Mouse (Mus musculus): Measurements from ENCODE around the gene Tdp1. TPM values are rescaled to one million over a fixed set of nuclear protein-coding genes. Genes with fewer than 3 reads are reported as not detected.

Gene Tdp1
- polyA plus RNA-seq (2014; fragmentation: Nextera tagmentation; extraction: Ambion mirVana): 48.8 and 70.4 TPM in 2 replicates

DNA sequence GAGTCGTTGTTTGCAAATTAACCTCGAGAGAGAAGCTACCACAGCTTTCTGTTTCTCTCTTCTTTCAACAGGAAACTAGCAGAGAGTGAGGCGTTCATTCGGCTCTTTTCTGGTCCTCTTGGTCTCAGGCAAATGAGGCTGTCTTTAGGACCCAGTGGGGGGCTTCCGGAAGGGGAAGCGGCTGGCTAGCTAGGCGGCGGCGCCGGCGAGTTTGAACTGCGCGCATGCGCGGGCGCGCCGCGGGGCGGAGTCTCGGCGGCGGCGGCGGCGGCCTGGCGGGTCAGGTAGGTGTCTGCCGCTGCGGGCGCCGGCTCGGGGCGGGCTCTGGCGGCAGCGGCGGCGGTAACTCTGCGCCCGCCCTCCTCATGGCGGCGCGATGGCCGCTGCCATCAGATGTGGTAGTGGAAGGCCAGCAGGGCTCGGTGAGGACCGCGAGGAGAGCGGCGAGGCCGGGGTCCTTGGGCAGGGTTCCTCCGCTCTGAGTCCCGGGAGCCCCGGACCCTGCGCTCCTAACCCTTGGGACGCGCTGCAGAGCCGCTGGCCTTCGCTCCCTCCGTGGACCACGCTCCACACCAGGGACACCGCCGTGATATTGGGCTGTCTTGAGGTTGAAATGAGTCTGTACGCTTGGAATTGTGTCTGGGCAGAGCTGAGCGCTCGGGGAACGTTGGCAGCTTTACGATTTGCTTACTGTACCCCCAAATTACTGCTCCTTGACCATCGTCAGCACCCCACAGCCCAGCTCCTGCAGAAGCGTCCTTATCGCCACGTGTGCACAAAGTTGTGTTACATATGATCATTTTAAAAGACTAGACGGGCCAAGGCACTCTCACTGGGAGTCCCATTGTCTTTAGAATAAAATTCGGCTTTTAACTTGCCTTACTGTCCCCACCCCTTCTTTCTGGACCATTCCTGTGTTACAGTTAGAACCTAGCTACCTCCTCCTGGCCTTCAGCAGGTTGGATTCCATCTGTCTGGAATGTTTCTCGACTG, at the start of gene Tdp1, which contains the start of gene Efcab11:
Tdp1 (plus strand) TSS at position 249 of the 993 bp plus-strand sequence.
Efcab11 (minus strand) TSS at position 171 of the 993 bp plus-strand sequence.
- no peaks in the 10 kb centered on the region for H3K36me3 ChIP-seq (ENCODE audit: control insufficient read depth, insufficient read depth, low read length)
- peaks cover 10% of the 10 kb centered on the region for H3K4me1 ChIP-seq (ENCODE audit: control insufficient read depth, insufficient read depth, low read length)
- no peaks in the 10 kb centered on the region for H3K27me3 ChIP-seq (ENCODE audit: control insufficient read depth, insufficient read depth, low read length)
- ATAC-seq (ENCODE audit: low FRiP score, low TSS enrichment): peak; percentile 91
- peak within 1 kb of the TSS; percentile 74 for H3K9ac ChIP-seq (ENCODE audit: low read depth, low read length)
- WGBS: 1% methylated on average over 57 of the region's 73 CpGs
- H3K27ac ChIP-seq (ENCODE audit: low read depth, low read length): peak within 1 kb of the TSS; percentile 83
- H3K4me2 ChIP-seq (replicated peaks; ENCODE audit: low read depth, low read length): peak within 1 kb of the TSS; percentile 90
- peak within 1 kb of the TSS; percentile 72 for H3K4me3 ChIP-seq (ENCODE audit: low read length)
- H3K9me3 ChIP-seq (ENCODE audit: control insufficient read depth, low read length): no peaks in the 10 kb centered on the region

DNA sequence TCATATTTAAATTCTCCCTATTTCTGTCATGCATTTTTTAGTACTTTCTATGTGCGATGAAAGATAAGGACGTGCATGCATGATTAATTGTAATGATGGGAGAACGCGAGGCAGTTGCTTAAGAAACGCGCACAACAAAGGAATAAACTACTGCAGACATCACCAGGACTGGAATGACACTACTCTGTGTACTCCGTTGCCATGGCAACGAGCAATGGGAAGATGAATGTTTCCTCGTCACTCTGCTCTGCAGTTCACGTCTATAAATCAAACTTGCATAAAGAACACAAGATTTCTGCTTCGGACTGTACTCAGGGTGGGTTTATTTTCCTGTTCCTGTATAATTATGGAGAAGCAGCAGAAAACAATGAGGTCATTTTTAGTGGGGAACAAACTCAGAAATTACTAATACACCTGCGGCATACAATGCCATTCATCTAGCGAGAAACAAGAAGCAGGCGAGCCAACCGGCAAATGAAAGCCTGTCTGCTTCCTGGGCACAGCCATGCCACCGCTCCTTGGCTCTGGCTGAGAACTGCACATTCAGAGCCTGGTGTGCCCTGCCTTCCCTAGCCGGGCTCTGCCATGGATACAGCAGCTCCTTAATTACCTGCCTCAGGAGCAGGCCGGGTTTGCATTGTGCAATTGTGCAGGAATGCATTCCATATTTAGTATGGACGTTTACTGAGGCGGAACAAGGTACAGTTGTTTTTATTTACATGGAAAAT, 47.7 kb upstream of the Tdp1 start:
- ATAC-seq (ENCODE audit: low FRiP score, low TSS enrichment): peak; percentile 64; the same call in 1 of the 2 replicates

DNA sequence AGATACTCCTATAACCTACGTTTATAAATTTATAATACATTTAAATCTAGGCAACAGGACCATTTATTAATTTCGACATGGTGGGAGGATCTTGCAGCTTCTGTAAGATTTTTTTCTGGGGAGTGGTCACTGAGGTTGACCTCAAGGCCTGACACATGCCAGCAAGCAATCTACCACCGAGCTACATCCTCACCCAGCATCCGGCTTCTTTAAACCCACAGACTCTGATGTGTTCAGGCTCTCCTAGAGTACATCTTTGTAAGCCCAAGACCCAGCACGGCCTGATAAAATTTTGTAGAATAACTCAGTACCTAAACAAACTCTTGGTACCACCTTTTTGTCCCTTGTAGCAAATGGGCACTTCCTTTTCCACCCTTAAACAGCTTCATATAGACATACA, 46.8 kb upstream of the Tdp1 start:
- Histone ChIP-seq H3K27ac (ENCODE audit: low read depth, low read length) (no peak overlapping the region), H3K4me2 (replicated peaks; ENCODE audit: low read depth, low read length) (no peak overlapping the region)

More for the DNA sequence above, 47.7 kb upstream of the Tdp1 start:
- Histone ChIP-seq H3K4me1 (ENCODE audit: control insufficient read depth, insufficient read depth, low read length) (0 out of 2 replicates have a peak, but pooled peaks cover 6% of the 10 kb centered on the region), H3K36me3 (ENCODE audit: control insufficient read depth, insufficient read depth, low read length) (no peaks in the 10 kb centered on the region), H3K27ac (ENCODE audit: low read depth, low read length) (no peak overlapping the region), H3K9ac (ENCODE audit: low read depth, low read length) (no peak overlapping the region), H3K9me3 (ENCODE audit: control insufficient read depth, low read length) (no peaks in the 10 kb centered on the region), H3K4me3 (ENCODE audit: low read length) (no peak overlapping the region), H3K27me3 (ENCODE audit: control insufficient read depth, insufficient read depth, low read length) (no peaks in the 10 kb centered on the region), H3K4me2 (replicated peaks; ENCODE audit: low read depth, low read length) (no peak overlapping the region)
- 61% methylated on average over 20 of the region's 20 CpGs for WGBS

DNA sequence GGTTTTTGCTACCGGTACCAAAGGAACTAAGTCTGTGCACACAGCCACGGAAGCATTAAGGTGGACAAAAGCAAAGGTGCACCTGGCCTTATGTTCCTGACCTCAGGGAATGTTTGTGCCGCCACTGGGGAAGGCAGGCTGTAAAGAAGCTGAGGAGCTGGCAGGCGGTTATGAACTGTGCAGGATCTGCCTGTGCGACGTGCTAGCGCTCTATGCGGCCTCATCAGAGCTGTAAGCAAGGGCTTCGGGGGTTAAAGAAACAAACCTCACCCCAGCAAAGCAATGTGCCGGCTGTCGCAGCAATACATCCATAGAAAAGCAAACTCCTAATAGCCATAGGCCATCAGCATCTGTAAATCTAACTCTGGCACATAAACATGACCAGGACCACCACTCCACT, 46.2 kb upstream of the Tdp1 start:
- H3K9ac ChIP-seq (ENCODE audit: low read depth, low read length): no peak overlapping the region
- 0 out of 2 replicates have a peak, but pooled peaks cover 6% of the 10 kb centered on the region for H3K4me1 ChIP-seq (ENCODE audit: control insufficient read depth, insufficient read depth, low read length)
- no peak overlapping the region for H3K4me2 ChIP-seq (replicated peaks; ENCODE audit: low read depth, low read length)
- 39% methylated on average over 11 of the region's 11 CpGs for WGBS
- no peaks in the 10 kb centered on the region for H3K36me3 ChIP-seq (ENCODE audit: control insufficient read depth, insufficient read depth, low read length)
- H3K27ac ChIP-seq (ENCODE audit: low read depth, low read length): no peak overlapping the region
- no peak for ATAC-seq (ENCODE audit: low FRiP score, low TSS enrichment)
- H3K9me3 ChIP-seq (ENCODE audit: control insufficient read depth, low read length): no peaks in the 10 kb centered on the region
- no peaks in the 10 kb centered on the region for H3K27me3 ChIP-seq (ENCODE audit: control insufficient read depth, insufficient read depth, low read length)
- H3K4me3 ChIP-seq (ENCODE audit: low read length): no peak overlapping the region

More for the DNA sequence above, 46.8 kb upstream of the Tdp1 start:
- ATAC-seq (ENCODE audit: low FRiP score, low TSS enrichment): no peak
- no peak overlapping the region for H3K4me3 ChIP-seq (ENCODE audit: low read length)
- WGBS: 83% methylated on average over 5 of the region's 5 CpGs
- no peaks in the 10 kb centered on the region for H3K36me3 ChIP-seq (ENCODE audit: control insufficient read depth, insufficient read depth, low read length)
- H3K9ac ChIP-seq (ENCODE audit: low read depth, low read length): no peak overlapping the region
- no peaks in the 10 kb centered on the region for H3K27me3 ChIP-seq (ENCODE audit: control insufficient read depth, insufficient read depth, low read length)
- H3K4me1 ChIP-seq (ENCODE audit: control insufficient read depth, insufficient read depth, low read length): 0 out of 2 replicates have a peak, but pooled peaks cover 6% of the 10 kb centered on the region
- H3K9me3 ChIP-seq (ENCODE audit: control insufficient read depth, low read length): no peaks in the 10 kb centered on the region

DNA sequence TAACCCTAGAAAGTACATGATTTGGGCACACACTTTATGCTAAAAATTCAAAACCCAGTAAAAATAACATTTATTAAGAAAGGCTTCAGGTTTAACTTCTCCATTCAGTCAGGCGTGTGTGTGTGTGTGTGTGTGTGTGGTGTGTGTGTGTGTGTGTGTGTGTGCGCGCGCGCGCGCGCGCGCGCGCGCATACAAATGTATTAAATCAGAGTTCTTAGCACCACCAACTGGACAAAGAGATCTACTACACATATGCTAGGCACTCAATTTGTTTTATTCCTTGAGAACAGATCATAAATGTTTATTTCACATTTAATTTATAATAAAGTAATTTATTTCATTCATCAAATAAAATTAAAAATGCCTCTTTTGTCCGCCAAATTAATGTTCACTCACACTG, 45.6 kb upstream of the Tdp1 start:
- Histone ChIP-seq H3K27ac (ENCODE audit: low read depth, low read length) (no peak overlapping the region), H3K4me2 (replicated peaks; ENCODE audit: low read depth, low read length) (no peak overlapping the region), H3K36me3 (ENCODE audit: control insufficient read depth, insufficient read depth, low read length) (no peaks in the 10 kb centered on the region), H3K9ac (ENCODE audit: low read depth, low read length) (no peak overlapping the region), H3K4me1 (ENCODE audit: control insufficient read depth, insufficient read depth, low read length) (0 out of 2 replicates have a peak, but pooled peaks cover 6% of the 10 kb centered on the region), H3K4me3 (ENCODE audit: low read length) (no peak overlapping the region), H3K27me3 (ENCODE audit: control insufficient read depth, insufficient read depth, low read length) (no peaks in the 10 kb centered on the region), H3K9me3 (ENCODE audit: control insufficient read depth, low read length) (no peaks in the 10 kb centered on the region)
- 84% methylated on average over 14 of the region's 14 CpGs for WGBS
- no peak for ATAC-seq (ENCODE audit: low FRiP score, low TSS enrichment)

DNA sequence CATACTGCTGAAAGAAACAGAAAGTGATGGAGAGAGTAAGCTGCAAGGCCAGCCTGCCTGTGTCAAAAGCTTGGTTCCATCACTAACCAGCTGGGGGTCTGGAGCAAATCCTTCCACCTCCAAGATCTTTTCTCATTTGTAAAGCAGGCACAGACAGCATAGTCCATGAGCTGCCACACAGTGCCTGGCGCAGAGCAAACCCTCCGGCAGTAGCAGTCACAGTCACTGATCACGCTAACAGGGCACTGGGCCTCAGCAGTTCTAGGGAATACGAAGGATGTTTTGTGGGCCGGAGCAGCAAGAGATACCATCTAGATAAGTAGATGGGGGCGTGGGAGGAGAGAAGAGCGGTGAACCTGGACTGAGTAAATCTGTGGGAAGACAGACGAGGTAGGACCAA, 39.4 kb upstream of the Tdp1 start:
- H3K9ac ChIP-seq (ENCODE audit: low read depth, low read length): no peak overlapping the region
- H3K4me3 ChIP-seq (ENCODE audit: low read length): no peak overlapping the region
- 49% methylated on average over 8 of the region's 8 CpGs for WGBS
- no peaks in the 10 kb centered on the region for H3K4me1 ChIP-seq (ENCODE audit: control insufficient read depth, insufficient read depth, low read length)
- H3K27ac ChIP-seq (ENCODE audit: low read depth, low read length): no peak overlapping the region
- peak; percentile 49; the same call in 1 of the 2 replicates for ATAC-seq (ENCODE audit: low FRiP score, low TSS enrichment)
- no peaks in the 10 kb centered on the region for H3K27me3 ChIP-seq (ENCODE audit: control insufficient read depth, insufficient read depth, low read length)
- H3K4me2 ChIP-seq (replicated peaks; ENCODE audit: low read depth, low read length): no peak overlapping the region
- H3K9me3 ChIP-seq (ENCODE audit: control insufficient read depth, low read length): no peaks in the 10 kb centered on the region
- no peaks in the 10 kb centered on the region for H3K36me3 ChIP-seq (ENCODE audit: control insufficient read depth, insufficient read depth, low read length)

DNA sequence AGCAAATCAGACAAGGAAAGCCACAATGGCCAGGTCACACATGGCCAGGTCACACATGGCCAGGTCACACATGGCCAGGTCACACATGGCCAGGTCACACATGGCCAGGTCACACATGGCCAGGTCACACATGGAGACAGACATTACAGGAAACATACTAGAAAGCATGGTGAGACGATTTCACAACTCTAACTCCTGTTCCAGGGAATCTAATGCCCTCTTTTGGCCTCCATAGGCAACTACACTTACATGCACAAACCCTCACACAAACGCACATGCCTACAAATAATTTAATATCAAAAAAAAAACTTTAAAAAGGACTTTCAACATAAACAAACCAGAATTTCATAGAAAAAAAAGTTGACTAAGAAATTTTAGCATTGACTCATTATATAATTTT, 34.3 kb upstream of the Tdp1 start:
- Histone ChIP-seq H3K27me3 (ENCODE audit: control insufficient read depth, insufficient read depth, low read length) (no peaks in the 10 kb centered on the region), H3K9me3 (ENCODE audit: control insufficient read depth, low read length) (no peaks in the 10 kb centered on the region), H3K36me3 (ENCODE audit: control insufficient read depth, insufficient read depth, low read length) (no peaks in the 10 kb centered on the region), H3K4me3 (ENCODE audit: low read length) (no peak overlapping the region), H3K4me1 (ENCODE audit: control insufficient read depth, insufficient read depth, low read length) (no peaks in the 10 kb centered on the region), H3K9ac (ENCODE audit: low read depth, low read length) (no peak overlapping the region), H3K4me2 (replicated peaks; ENCODE audit: low read depth, low read length) (no peak overlapping the region), H3K27ac (ENCODE audit: low read depth, low read length) (no peak overlapping the region)
- no peak for ATAC-seq (ENCODE audit: low FRiP score, low TSS enrichment)
- 93% methylated on average over 2 of the region's 2 CpGs for WGBS

DNA sequence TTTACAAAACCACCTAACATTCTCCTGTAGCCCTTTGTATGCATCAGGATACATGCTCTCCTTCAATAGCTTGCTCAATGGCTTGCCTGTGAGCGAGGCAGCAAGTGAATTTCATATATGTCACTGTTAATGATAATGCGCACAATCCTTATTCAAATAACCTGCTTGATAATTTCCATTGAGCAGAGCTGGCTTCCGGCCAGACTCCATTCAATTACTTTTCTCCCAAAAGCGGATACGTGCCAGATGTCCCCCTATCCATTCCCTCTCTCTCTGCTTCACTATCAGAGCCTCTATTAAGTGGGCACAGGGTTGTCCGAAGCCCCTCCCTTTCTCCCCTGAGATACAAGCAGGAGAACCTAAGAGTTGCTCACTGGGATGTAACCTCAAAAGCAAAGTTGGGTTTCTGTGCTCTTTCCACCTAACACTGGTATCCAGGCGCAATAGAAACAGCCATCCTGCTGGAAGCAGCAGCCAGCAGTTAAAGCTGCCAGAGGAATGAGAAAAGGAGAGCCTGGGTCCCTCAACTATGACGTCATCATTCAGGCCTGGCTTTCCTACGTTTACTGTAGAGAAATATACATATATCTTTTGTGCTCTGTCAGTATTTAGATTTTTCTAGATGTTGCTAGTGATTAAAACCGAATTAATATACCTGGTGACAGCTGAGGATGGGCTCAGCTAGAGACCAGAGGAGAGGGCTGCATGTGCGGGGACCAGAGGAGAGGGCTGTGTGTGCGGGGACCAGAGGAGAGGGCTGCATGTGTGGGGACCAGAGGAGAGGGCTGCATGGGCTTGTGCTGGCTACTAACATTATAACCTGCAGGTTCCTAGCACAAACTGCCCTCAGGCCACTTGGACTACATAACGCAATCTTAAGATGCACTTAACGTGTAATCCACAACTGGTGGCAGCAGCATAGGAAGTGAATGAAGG, 30.7 kb upstream of the Tdp1 start:
- ATAC-seq (ENCODE audit: low FRiP score, low TSS enrichment): no peak
- H3K9me3 ChIP-seq (ENCODE audit: control insufficient read depth, low read length): no peaks in the 10 kb centered on the region
- no peaks in the 10 kb centered on the region for H3K4me1 ChIP-seq (ENCODE audit: control insufficient read depth, insufficient read depth, low read length)
- no peaks in the 10 kb centered on the region for H3K27me3 ChIP-seq (ENCODE audit: control insufficient read depth, insufficient read depth, low read length)
- WGBS: 87% methylated on average over 14 of the region's 14 CpGs
- H3K36me3 ChIP-seq (ENCODE audit: control insufficient read depth, insufficient read depth, low read length): no peaks in the 10 kb centered on the region
- H3K4me2 ChIP-seq (replicated peaks; ENCODE audit: low read depth, low read length): no peak overlapping the region
- H3K9ac ChIP-seq (ENCODE audit: low read depth, low read length): no peak overlapping the region
- no peak overlapping the region for H3K4me3 ChIP-seq (ENCODE audit: low read length)
- H3K27ac ChIP-seq (ENCODE audit: low read depth, low read length): no peak overlapping the region

Data from kidney, embryonic 14.5 days (tissue).